Mouse (Mus musculus) liver, postnatal 0 days (tissue): ENCODE results near the gene Rab5a.

Experiments used
- CTCF ChIP-seq: sonication (generic); IDR thresholded peaks from 2 replicates; pipeline ENCODE4 v1.5.1; 2016; ENCODE audit warnings: antibody characterized with exemption, low read depth
- EP300 ChIP-seq: IDR thresholded peaks from 2 replicates; pipeline ENCODE4 v1.6.1; 2016; ENCODE audit warnings: antibody characterized with exemption, low read depth, mild to moderate bottlenecking

GRCm38 (mm10) chr17:53531160-53531559, 52.1 kb downstream of the Rab5a start:
- TF ChIP-seq CTCF: peak; percentile 50
- no peak for TF ChIP-seq EP300
